Mouse (Mus musculus): ENCODE data around the gene Dnaic2. TPM values are rescaled to one million over a fixed set of nuclear protein-coding genes. Genes with fewer than 3 reads are reported as not detected.

Gene Dnaic2
- polyA plus RNA-seq, 2 experiments, result 0.03 TPM; not detected in 1

DNA sequence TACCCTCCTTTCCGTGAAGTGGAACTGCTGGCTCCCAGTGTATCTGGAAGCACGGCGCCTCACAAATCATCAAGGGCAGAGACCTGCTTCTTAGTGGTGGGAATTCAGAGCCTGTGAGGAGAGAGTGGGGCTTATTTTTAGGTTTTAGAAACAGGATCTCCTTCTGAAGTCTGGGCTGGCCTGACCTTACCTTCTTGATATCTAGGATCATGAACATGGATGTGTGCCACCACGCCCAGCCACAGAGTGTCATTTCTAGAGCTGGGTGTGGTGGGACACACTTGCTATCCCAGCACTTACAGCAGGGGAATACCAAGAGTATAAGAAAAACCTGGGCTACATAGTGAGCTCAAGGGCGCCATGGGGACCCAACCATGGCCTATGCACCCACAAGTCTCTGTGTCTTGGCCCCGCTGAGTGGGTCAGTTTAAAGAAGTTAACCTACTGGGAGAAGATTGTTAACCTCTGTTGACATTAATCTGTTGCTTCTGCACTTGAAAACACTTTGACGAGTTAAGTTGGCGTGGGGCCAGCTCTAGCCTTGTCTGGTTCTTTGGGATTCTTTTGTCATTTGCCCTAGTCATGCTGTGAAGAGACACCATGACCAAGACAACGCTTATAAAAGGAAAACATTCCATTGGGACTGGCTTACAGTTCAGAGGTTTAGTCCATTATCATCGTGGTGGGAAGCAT lies 44.0 kb upstream of the Dnaic2 start:
- DNase-seq (ENCODE audit: low read depth in 3 of 3, low spot score in 3 of 3), result no peak
- 72% methylated on average over 10 of the region's 10 CpGs for WGBS (ENCODE audit: insufficient replicate concordance)
- Histone ChIP-seq H3K27ac (no peak overlapping the region), H3K4me1 (replicated peaks; ENCODE audit: control insufficient read depth in 2 of 2, insufficient read depth in 2 of 2, low read length in 1 of 2) (peaks cover 0 to 24% of the 10 kb centered on the region in 2 experiments; a peak in 2 of 4 replicates), H3K4me2 (ENCODE audit: low read depth) (no peak overlapping the region), H3K9me3 (ENCODE audit: control insufficient read depth, low read length) (no peaks in the 10 kb centered on the region), H3K9ac (replicated peaks) (no peak overlapping the region), H3K36me3 (replicated peaks; ENCODE audit: control insufficient read depth, insufficient read depth, low read depth) (no peaks in the 10 kb centered on the region), H3K4me3 (ENCODE audit: insufficient read depth in 1 of 2, low read depth in 2 of 2, low read length in 2 of 2) (no peak overlapping the region), H3K27me3 (ENCODE audit: control insufficient read depth, insufficient read depth, low read length) (no peaks in the 10 kb centered on the region)
- ATAC-seq (ENCODE audit: insufficient read depth), result no peak
- TF ChIP-seq CTCF (IDR thresholded peaks at IDR 0.05; ENCODE audit: low read depth) (no peak), EP300 (IDR thresholded peaks at IDR 0.05; ENCODE audit: low read depth) (no peak)

- ATAC-seq (ENCODE audit: insufficient read depth) (peak; percentile 40), DNase-seq (ENCODE audit: low read depth in 3 of 3, low spot score in 3 of 3) (no peak)
- Histone ChIP-seq H3K9ac (replicated peaks) (no peak overlapping the region), H3K36me3 (replicated peaks; ENCODE audit: control insufficient read depth, insufficient read depth, low read depth) (no peaks in the 10 kb centered on the region), H3K4me3 (ENCODE audit: insufficient read depth in 1 of 2, low read depth in 2 of 2, low read length in 2 of 2) (no peak overlapping the region), H3K9me3 (ENCODE audit: control insufficient read depth, low read length) (no peaks in the 10 kb centered on the region), H3K4me2 (ENCODE audit: low read depth) (no peak overlapping the region), H3K27ac (no peak overlapping the region), H3K27me3 (ENCODE audit: control insufficient read depth, insufficient read depth, low read length) (no peaks in the 10 kb centered on the region), H3K4me1 (replicated peaks; ENCODE audit: control insufficient read depth in 2 of 2, insufficient read depth in 2 of 2, low read length in 1 of 2) (peaks cover 0 to 24% of the 10 kb centered on the region in 2 experiments; a peak in 2 of 4 replicates)
- 52% methylated on average over 20 of the region's 20 CpGs for WGBS (ENCODE audit: insufficient replicate concordance)
- TF ChIP-seq EP300 (IDR thresholded peaks at IDR 0.05; ENCODE audit: low read depth) (no peak), CTCF (IDR thresholded peaks at IDR 0.05; ENCODE audit: low read depth) (no peak)
Observed at GRCm38 (mm10) chr11:114683722-114684621, 43.2 kb upstream of the Dnaic2 start.

GRCm38 (mm10) chr11:114684627-114685373 lies 42.4 kb upstream of the Dnaic2 start:
- no peak for DNase-seq (ENCODE audit: low read depth in 3 of 3, low spot score in 3 of 3)
- TF ChIP-seq EP300 (IDR thresholded peaks at IDR 0.05; ENCODE audit: low read depth), result no peak
- TF ChIP-seq CTCF (IDR thresholded peaks at IDR 0.05; ENCODE audit: low read depth), result no peak
- H3K9ac ChIP-seq (replicated peaks), result no peak overlapping the region
- ATAC-seq (ENCODE audit: insufficient read depth), result peak; percentile 42
- peaks cover 0 to 23% of the 10 kb centered on the region in 2 experiments; a peak in 2 of 4 replicates for H3K4me1 ChIP-seq (replicated peaks; ENCODE audit: control insufficient read depth in 2 of 2, insufficient read depth in 2 of 2, low read length in 1 of 2)
- H3K36me3 ChIP-seq (replicated peaks; ENCODE audit: control insufficient read depth, insufficient read depth, low read depth), result no peaks in the 10 kb centered on the region
- no peak overlapping the region for H3K27ac ChIP-seq
- no peak overlapping the region for H3K4me3 ChIP-seq (ENCODE audit: insufficient read depth in 1 of 2, low read depth in 2 of 2, low read length in 2 of 2)
- no peaks in the 10 kb centered on the region for H3K27me3 ChIP-seq (ENCODE audit: control insufficient read depth, insufficient read depth, low read length)
- no peaks in the 10 kb centered on the region for H3K9me3 ChIP-seq (ENCODE audit: control insufficient read depth, low read length)
- no peak overlapping the region for H3K4me2 ChIP-seq (ENCODE audit: low read depth)
- WGBS (ENCODE audit: insufficient replicate concordance), result 69% methylated on average over 14 of the region's 14 CpGs

- no peak for TF ChIP-seq EP300 (IDR thresholded peaks at IDR 0.05; ENCODE audit: low read depth)
- no peak for TF ChIP-seq CTCF (IDR thresholded peaks at IDR 0.05; ENCODE audit: low read depth)
- H3K4me2 ChIP-seq (ENCODE audit: low read depth), result no peak overlapping the region
Observed at GRCm38 (mm10) chr11:114685526-114686040, 41.6 kb upstream of the Dnaic2 start.

More at GRCm38 (mm10) chr11:114685526-114686040, 41.6 kb upstream of the Dnaic2 start:
- no peaks in the 10 kb centered on the region for H3K36me3 ChIP-seq (replicated peaks; ENCODE audit: control insufficient read depth, insufficient read depth, low read depth)
- no peaks in the 10 kb centered on the region for H3K27me3 ChIP-seq (ENCODE audit: control insufficient read depth, insufficient read depth, low read length)
- H3K4me3 ChIP-seq (ENCODE audit: insufficient read depth in 1 of 2, low read depth in 2 of 2, low read length in 2 of 2), result no peak overlapping the region
- 58% methylated on average over 9 of the region's 9 CpGs for WGBS (ENCODE audit: insufficient replicate concordance)
- H3K9me3 ChIP-seq (ENCODE audit: control insufficient read depth, low read length), result no peaks in the 10 kb centered on the region
- H3K9ac ChIP-seq (replicated peaks), result no peak overlapping the region
- no peak for ATAC-seq (ENCODE audit: insufficient read depth)
- no peak overlapping the region for H3K27ac ChIP-seq
- DNase-seq (ENCODE audit: low read depth in 3 of 3, low spot score in 3 of 3), result no peak
- peaks cover 0 to 21% of the 10 kb centered on the region in 2 experiments; a peak in 2 of 4 replicates for H3K4me1 ChIP-seq (replicated peaks; ENCODE audit: control insufficient read depth in 2 of 2, insufficient read depth in 2 of 2, low read length in 1 of 2)

Measured in liver, embryonic 14.5 days (tissue).